Mouse (Mus musculus) hindbrain, embryonic 16.5 days (tissue): Measurements from ENCODE around the gene Htr3a. TPM values are rescaled to one million over a fixed set of nuclear protein-coding genes. Genes with fewer than 3 reads are reported as not detected.

Source experiments
- ATAC-seq: fragments of 200-750 bp; cut with Nextera tagmentation; 2 replicates; pipeline ENCODE4 v1.8.0; 2017; ENCODE audit warnings: moderate TSS enrichment, moderate library complexity
- H3K27ac ChIP-seq: fragments of 300-500 bp; sonication (generic); 2 replicates; pipeline ENCODE4 v1.5.1; 2014; ENCODE audit warnings: low read depth, mild to moderate bottlenecking, control low read depth, low read length, moderate library complexity
- H3K27me3 ChIP-seq: fragments of 300-500 bp; sonication (generic); replicated peaks from 2 replicates; pipeline ENCODE4 v1.6.1; 2014; ENCODE audit warnings: low read length; ENCODE audit not compliant: control insufficient read depth, insufficient read depth
- H3K36me3 ChIP-seq: fragments of 300-500 bp; sonication (generic); 2 replicates; pipeline ENCODE4 v1.6.1; 2014; ENCODE audit warnings: mild to moderate bottlenecking, low read length, moderate library complexity, mixed read lengths; ENCODE audit not compliant: control insufficient read depth, insufficient read depth
- H3K4me1 ChIP-seq: fragments of 300-500 bp; sonication (generic); 2 replicates; pipeline ENCODE4 v1.6.1; 2014; ENCODE audit warnings: low read depth, low read length; ENCODE audit not compliant: control insufficient read depth, insufficient read depth
- H3K4me2 ChIP-seq: fragments of 300-500 bp; sonication (generic); 2 replicates; pipeline ENCODE4 v1.6.1; 2014; ENCODE audit warnings: mild to moderate bottlenecking, low read length, control low read depth, moderate library complexity
- H3K4me3 ChIP-seq: fragments of 300-500 bp; sonication (generic); 2 replicates; pipeline ENCODE4 v1.5.1; 2014; ENCODE audit warnings: mild to moderate bottlenecking, low read length, control low read depth, moderate library complexity
- H3K9ac ChIP-seq: fragments of 300-500 bp; sonication (generic); 2 replicates; pipeline ENCODE4 v1.6.1; 2014; ENCODE audit warnings: low read depth, mild to moderate bottlenecking, control low read depth, low read length, moderate library complexity
- H3K9me3 ChIP-seq: fragments of 300-500 bp; sonication (generic); 2 replicates; pipeline ENCODE4 v1.6.1; 2014; ENCODE audit warnings: mild to moderate bottlenecking, low read length, moderate library complexity; ENCODE audit not compliant: control insufficient read depth
- WGBS: fragments of 180-500 bp; shearing (Covaris S2); extraction: QIAGEN DNeasy Blood & Tissue Kit; methylation state at CpG from one replicate; pipeline ENCODE4 v1.1.7; 2014; 5-methylcytosine and 5-hydroxymethylcytosine counted together
- polyA plus RNA-seq: library from polyadenylated mRNA; unstranded; fragments of >200 nt; fragmentation: Nextera tagmentation; extraction: Ambion mirVana; gene quantifications from 2 replicates; pipeline ENCODE4 v1.2.1, GENCODE M21; 2015

Gene Htr3a
- polyA plus RNA-seq: 1.5 and 1.7 TPM in 2 replicates

DNA sequence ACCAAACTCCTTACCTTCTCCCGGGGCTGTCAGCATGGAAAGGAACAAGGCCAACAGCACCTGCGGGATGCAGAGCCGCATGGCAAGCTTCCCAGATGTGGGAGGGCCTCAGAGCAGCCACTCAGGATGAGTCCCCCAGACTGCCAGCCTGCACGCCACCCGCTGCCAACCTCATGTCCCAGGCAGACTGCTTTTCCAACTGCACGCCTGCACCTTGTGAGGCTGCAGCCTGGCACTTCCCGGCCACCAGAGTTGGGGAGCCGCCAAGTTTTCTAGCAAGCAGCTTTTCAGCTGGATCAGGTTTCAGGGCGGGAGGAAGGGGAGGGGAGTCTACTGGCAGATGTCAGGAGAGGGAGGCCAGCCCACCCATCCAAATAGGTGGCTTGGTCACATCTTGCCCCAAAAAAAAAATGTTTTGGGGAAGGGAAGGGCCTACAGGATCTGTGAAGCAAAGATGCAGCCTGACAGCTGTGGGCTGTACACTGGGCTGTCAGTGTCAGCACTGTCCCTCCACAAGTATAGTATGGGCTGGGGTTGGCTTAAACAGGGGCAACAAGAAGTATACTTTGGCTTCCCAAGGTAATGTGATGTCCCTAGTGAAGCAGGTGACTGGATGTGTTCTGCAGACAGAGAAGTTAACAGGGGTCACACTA, at the start of gene Htr3a:
Gene Htr3a (minus strand): TSS at position 215 of the 653 bp plus-strand sequence.
- ATAC-seq: peak; percentile 94
- Histone ChIP-seq H3K4me2 (no peak within 1 kb of the TSS), H3K9ac (no peak within 1 kb of the TSS), H3K36me3 (no peaks in the 10 kb centered on the region), H3K27me3 (no peaks in the 10 kb centered on the region), H3K4me3 (no peak within 1 kb of the TSS), H3K27ac (peak within 1 kb of the TSS; percentile 4), H3K9me3 (no peaks in the 10 kb centered on the region), H3K4me1 (peaks cover 9% of the 10 kb centered on the region; the same call in 1 of the 2 replicates)
- WGBS: 6% methylated on average over 9 of the region's 9 CpGs

- WGBS: 88% methylated on average over 4 of the region's 4 CpGs
- H3K27ac ChIP-seq: no peak overlapping the region
- no peaks in the 10 kb centered on the region for H3K4me1 ChIP-seq
- no peaks in the 10 kb centered on the region for H3K36me3 ChIP-seq
- H3K9me3 ChIP-seq: no peaks in the 10 kb centered on the region
- H3K4me2 ChIP-seq: no peak overlapping the region
- ATAC-seq: no peak
- no peak overlapping the region for H3K9ac ChIP-seq
- no peaks in the 10 kb centered on the region for H3K27me3 ChIP-seq
- no peak overlapping the region for H3K4me3 ChIP-seq
Observed at GRCm38 (mm10) chr9:48947565-48947964, 36.7 kb upstream of the Htr3a start.

- no peaks in the 10 kb centered on the region for H3K4me1 ChIP-seq
- H3K36me3 ChIP-seq: no peaks in the 10 kb centered on the region
- H3K4me2 ChIP-seq: no peak overlapping the region
- H3K27me3 ChIP-seq: no peaks in the 10 kb centered on the region
- no peak overlapping the region for H3K27ac ChIP-seq
- no peak for ATAC-seq
- H3K9me3 ChIP-seq: no peaks in the 10 kb centered on the region
- no peak overlapping the region for H3K4me3 ChIP-seq
- H3K9ac ChIP-seq: no peak overlapping the region
- WGBS: 54% methylated on average over 1 of the region's 1 CpGs
Observed at GRCm38 (mm10) chr9:48942349-48942748, 31.4 kb upstream of the Htr3a start.

DNA sequence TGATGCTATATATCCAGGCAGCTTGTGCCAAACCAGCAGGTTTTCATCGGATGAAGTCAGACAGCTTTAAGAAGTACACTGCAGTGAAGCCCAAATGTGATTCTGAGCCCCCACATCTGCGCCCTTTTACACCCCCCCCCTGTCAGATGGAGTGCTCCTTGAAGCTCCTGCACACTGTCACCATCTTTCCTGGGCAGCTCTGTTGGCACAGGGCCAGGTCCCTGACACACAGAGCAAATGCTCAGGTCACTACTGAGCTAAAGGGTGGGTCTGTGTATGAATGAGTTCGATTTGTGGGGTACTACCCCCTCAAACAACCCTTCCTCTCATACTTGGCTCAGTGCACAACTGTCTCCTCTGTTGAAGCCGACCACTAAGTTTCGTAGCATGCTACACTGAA, 18.5 kb upstream of the Htr3a start:
- Histone ChIP-seq H3K4me1 (no peaks in the 10 kb centered on the region), H3K4me3 (no peak overlapping the region), H3K36me3 (no peaks in the 10 kb centered on the region), H3K9me3 (no peaks in the 10 kb centered on the region), H3K27me3 (no peaks in the 10 kb centered on the region), H3K27ac (no peak overlapping the region), H3K4me2 (no peak overlapping the region), H3K9ac (no peak overlapping the region)
- no peak for ATAC-seq
- 75% methylated on average over 5 of the region's 5 CpGs for WGBS

GRCm38 (mm10) chr9:48928781-48929180, 17.9 kb upstream of the Htr3a start:
- Histone ChIP-seq H3K9ac (no peak overlapping the region), H3K9me3 (no peaks in the 10 kb centered on the region), H3K4me2 (no peak overlapping the region), H3K36me3 (no peaks in the 10 kb centered on the region), H3K27me3 (no peaks in the 10 kb centered on the region), H3K4me1 (no peaks in the 10 kb centered on the region), H3K27ac (no peak overlapping the region), H3K4me3 (no peak overlapping the region)
- 38% methylated on average over 3 of the region's 3 CpGs for WGBS
- no peak for ATAC-seq

DNA sequence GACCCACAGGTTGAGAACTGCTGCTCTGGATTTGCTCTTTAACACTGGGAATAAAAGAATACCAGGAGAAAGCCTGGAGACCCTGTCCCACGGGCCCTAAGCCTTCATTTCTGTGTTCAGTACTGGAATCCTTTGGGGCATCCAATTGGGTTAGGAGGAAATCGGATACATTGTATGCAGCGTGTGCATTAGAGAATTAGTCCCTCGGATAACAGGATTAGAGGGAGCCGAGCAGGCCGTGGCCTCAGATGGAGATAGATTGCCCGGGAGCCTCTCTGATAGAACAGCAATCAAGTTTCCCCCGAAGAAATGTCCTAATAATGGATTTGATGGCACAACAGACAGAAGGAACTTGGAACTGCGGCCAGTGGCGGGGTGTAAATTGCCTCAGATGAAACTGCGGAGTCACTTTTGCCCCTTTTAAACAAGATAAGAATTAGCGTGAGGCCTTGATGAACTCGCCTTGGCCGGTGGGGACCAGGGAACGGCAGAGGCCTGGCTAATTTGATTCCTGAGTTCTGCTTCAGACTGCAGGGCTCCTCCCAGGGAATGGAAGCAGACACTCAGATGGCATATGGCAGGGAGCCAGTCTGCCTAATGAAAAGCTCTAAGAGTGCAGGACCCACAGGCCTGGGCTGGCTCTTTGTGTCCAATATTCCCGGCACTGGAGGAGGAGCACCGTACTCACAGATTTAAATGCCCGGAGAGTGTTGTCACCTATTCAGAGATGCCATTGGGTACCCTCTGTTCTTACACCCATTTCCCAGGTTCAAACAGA, 5.3 kb upstream of the Htr3a start:
- Histone ChIP-seq H3K27me3 (no peaks in the 10 kb centered on the region), H3K4me3 (no peak overlapping the region), H3K4me1 (peaks cover under 1% of the 10 kb centered on the region; the same call in 1 of the 2 replicates), H3K27ac (no peak overlapping the region), H3K9me3 (no peaks in the 10 kb centered on the region), H3K36me3 (no peaks in the 10 kb centered on the region), H3K9ac (no peak overlapping the region), H3K4me2 (no peak overlapping the region)
- ATAC-seq: peak; percentile 72; the same call in 1 of the 2 replicates
- 40% methylated on average over 18 of the region's 18 CpGs for WGBS

DNA sequence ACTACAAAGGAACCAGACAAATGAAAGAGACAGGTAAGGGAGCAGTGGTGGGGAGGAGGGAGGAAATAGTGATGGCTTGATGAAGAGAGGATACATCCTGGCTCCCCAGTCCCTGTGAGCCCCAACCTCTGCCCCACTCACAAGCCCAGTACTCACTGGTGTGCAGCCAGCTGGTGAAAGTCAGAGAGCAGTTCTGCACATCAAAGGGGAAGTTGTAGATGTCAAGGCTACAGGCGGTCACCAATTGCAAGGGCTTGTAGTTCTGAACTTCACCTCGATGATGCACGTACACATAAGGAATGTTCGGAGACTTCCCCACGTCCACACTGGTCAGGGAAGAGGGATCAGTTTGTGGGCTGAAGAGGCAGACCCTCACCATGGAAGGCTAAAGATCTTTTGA, 6.5 kb downstream of the Htr3a start:
- Histone ChIP-seq H3K4me1 (no peaks in the 10 kb centered on the region; the same call in 1 of the 2 replicates), H3K9ac (no peak overlapping the region), H3K27me3 (no peaks in the 10 kb centered on the region), H3K4me3 (no peak overlapping the region), H3K36me3 (no peaks in the 10 kb centered on the region), H3K4me2 (no peak overlapping the region), H3K9me3 (no peaks in the 10 kb centered on the region), H3K27ac (no peak overlapping the region)
- 83% methylated on average over 5 of the region's 5 CpGs for WGBS
- no peak for ATAC-seq

DNA sequence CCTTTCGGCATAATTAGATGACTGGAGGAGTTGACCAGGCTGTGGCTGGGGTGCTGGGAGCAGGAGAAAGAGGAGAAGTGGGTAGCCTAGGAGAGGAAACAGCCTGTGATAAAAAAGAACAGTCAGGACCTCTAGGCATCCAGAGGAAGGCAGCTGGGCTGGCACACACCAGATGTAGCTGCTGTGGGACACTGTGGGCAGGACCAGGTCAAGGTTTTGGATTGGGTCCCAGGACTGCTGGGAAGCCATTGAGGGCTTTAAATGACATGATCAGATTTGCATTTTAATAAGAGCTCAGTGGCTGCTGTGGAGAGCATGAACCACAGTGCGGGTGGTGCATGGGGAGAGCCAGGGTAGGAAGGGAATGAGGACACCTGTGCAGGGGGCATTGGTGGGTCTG, 7.1 kb downstream of the Htr3a start:
- 54% methylated on average over 2 of the region's 2 CpGs for WGBS
- Histone ChIP-seq H3K9ac (no peak overlapping the region), H3K36me3 (no peaks in the 10 kb centered on the region), H3K9me3 (no peaks in the 10 kb centered on the region), H3K27ac (no peak overlapping the region), H3K4me2 (no peak overlapping the region), H3K4me1 (no peaks in the 10 kb centered on the region; the same call in 1 of the 2 replicates), H3K27me3 (no peaks in the 10 kb centered on the region), H3K4me3 (no peak overlapping the region)
- no peak for ATAC-seq

- ATAC-seq: no peak
- 39% methylated on average over 7 of the region's 8 CpGs for WGBS
- H3K36me3 ChIP-seq: no peaks in the 10 kb centered on the region
Observed at GRCm38 (mm10) chr9:48898551-48898950, 12.3 kb downstream of the Htr3a start.

More at GRCm38 (mm10) chr9:48898551-48898950, 12.3 kb downstream of the Htr3a start:
- no peak overlapping the region for H3K27ac ChIP-seq
- H3K4me3 ChIP-seq: no peak overlapping the region
- no peak overlapping the region for H3K4me2 ChIP-seq
- H3K4me1 ChIP-seq: peaks cover 7% of the 10 kb centered on the region
- H3K9ac ChIP-seq: no peak overlapping the region
- H3K9me3 ChIP-seq: no peaks in the 10 kb centered on the region
- no peaks in the 10 kb centered on the region for H3K27me3 ChIP-seq
